Mouse (Mus musculus) hindbrain, embryonic 14.5 days (tissue): Measurements from ENCODE around the gene Auts2. TPM values are rescaled to one million over a fixed set of nuclear protein-coding genes. Genes with fewer than 3 reads are reported as not detected.

ENCODE experiments used
- ATAC-seq: fragments of 200-750 bp; cut with Nextera tagmentation; 2 replicates; pipeline ENCODE4 v1.8.0; 2017; ENCODE audit warnings: moderate number of reproducible peaks, mild to moderate bottlenecking, moderate TSS enrichment, moderate library complexity; ENCODE audit not compliant: low FRiP score
- DNase-seq: peaks from one replicate; pipeline ENCODE4 v3.0.0-alpha.2; 2015; ENCODE audit warnings: low spot score
- H3K27ac ChIP-seq: fragments of 300-500 bp; sonication (generic); 2 replicates; pipeline ENCODE4 v1.5.1; 2014; ENCODE audit warnings: mild to moderate bottlenecking, moderate library complexity
- H3K27me3 ChIP-seq: fragments of 300-500 bp; sonication (generic); 2 replicates; pipeline ENCODE4 v1.6.1; 2014; ENCODE audit warnings: mild to moderate bottlenecking, low read length, mixed read lengths; ENCODE audit not compliant: control insufficient read depth, insufficient read depth
- H3K36me3 ChIP-seq: fragments of 300-500 bp; sonication (generic); replicated peaks from 2 replicates; pipeline ENCODE4 v1.6.1; 2014; ENCODE audit not compliant: control insufficient read depth, insufficient read depth
- H3K4me1 ChIP-seq: fragments of 300-500 bp; sonication (generic); replicated peaks from 2 replicates; pipeline ENCODE4 v1.6.1; 2014; ENCODE audit warnings: antibody characterized with exemption, low read length, mixed read lengths; ENCODE audit not compliant: control insufficient read depth, insufficient read depth
- H3K4me2 ChIP-seq: fragments of 300-500 bp; sonication (generic); replicated peaks from 2 replicates; pipeline ENCODE4 v1.6.1; 2014; ENCODE audit warnings: mild to moderate bottlenecking, moderate library complexity
- H3K4me3 ChIP-seq: fragments of 300-500 bp; sonication (generic); replicated peaks from 2 replicates; pipeline ENCODE4 v1.5.1; 2014; ENCODE audit warnings: mild to moderate bottlenecking, low read length
- H3K9ac ChIP-seq: fragments of 300-500 bp; sonication (generic); 2 replicates; pipeline ENCODE4 v1.6.1; 2014
- H3K9me3 ChIP-seq: fragments of 300-500 bp; sonication (generic); 2 replicates; pipeline ENCODE4 v1.6.1; 2016; ENCODE audit warnings: low read length; ENCODE audit not compliant: control insufficient read depth
- WGBS: fragments of 180-500 bp; shearing (Covaris S2); extraction: QIAGEN DNeasy Blood & Tissue Kit; methylation state at CpG from one replicate; pipeline ENCODE4 v1.1.7; 2014; 5-methylcytosine and 5-hydroxymethylcytosine counted together
- polyA plus RNA-seq: library from polyadenylated mRNA; unstranded; fragments of >200 nt; fragmentation: Nextera tagmentation; extraction: Ambion mirVana; gene quantifications from 2 replicates; pipeline ENCODE4 v1.2.1, GENCODE M21; 2014

The Auts2 gene
- polyA plus RNA-seq, 1 experiment from 2014 or later, result 61.8 TPM

- H3K4me3 ChIP-seq, result no peak overlapping the region
- no peak overlapping the region for H3K4me2 ChIP-seq
- no peaks in the 10 kb centered on the region for H3K4me1 ChIP-seq
- H3K27ac ChIP-seq, result no peak overlapping the region
- no peak for ATAC-seq
- no peaks in the 10 kb centered on the region for H3K9me3 ChIP-seq
- no peaks in the 10 kb centered on the region for H3K36me3 ChIP-seq
- WGBS, result 99% methylated on average over 2 of the region's 2 CpGs
- no peak for DNase-seq
- no peak overlapping the region for H3K9ac ChIP-seq
- H3K27me3 ChIP-seq, result no peaks in the 10 kb centered on the region
These were observed 327.0 kb downstream of the Auts2 start for GRCm38 (mm10) chr5:132216143-132216542.

- H3K27ac ChIP-seq, result no peak overlapping the region
- no peaks in the 10 kb centered on the region for H3K4me1 ChIP-seq
- H3K4me2 ChIP-seq, result no peak overlapping the region
- H3K27me3 ChIP-seq, result no peaks in the 10 kb centered on the region
- ATAC-seq (no peak), DNase-seq (no peak)
- H3K4me3 ChIP-seq, result no peak overlapping the region
- 82% methylated on average over 2 of the region's 2 CpGs for WGBS
- H3K9me3 ChIP-seq, result no peaks in the 10 kb centered on the region
- H3K9ac ChIP-seq, result no peak overlapping the region
- H3K36me3 ChIP-seq, result no peaks in the 10 kb centered on the region
These were observed 330.7 kb downstream of the Auts2 start for GRCm38 (mm10) chr5:132212446-132212845.

GRCm38 (mm10) chr5:132209694-132210093, 333.4 kb downstream of the Auts2 start:
- H3K9me3 ChIP-seq, result no peaks in the 10 kb centered on the region
- no peaks in the 10 kb centered on the region for H3K27me3 ChIP-seq
- ATAC-seq, result no peak
- H3K36me3 ChIP-seq, result no peaks in the 10 kb centered on the region
- no peak overlapping the region for H3K27ac ChIP-seq
- no peak for DNase-seq
- no peak overlapping the region for H3K9ac ChIP-seq
- no peak overlapping the region for H3K4me3 ChIP-seq
- H3K4me1 ChIP-seq, result peaks cover 4% of the 10 kb centered on the region; the same call in 1 of the 2 replicates
- H3K4me2 ChIP-seq, result no peak overlapping the region

GRCm38 (mm10) chr5:132206220-132206619, 336.9 kb downstream of the Auts2 start:
- Histone ChIP-seq H3K9ac (no peak overlapping the region), H3K27ac (no peak overlapping the region), H3K4me3 (no peak overlapping the region), H3K4me1 (peaks cover 26% of the 10 kb centered on the region), H3K9me3 (no peaks in the 10 kb centered on the region), H3K27me3 (no peaks in the 10 kb centered on the region), H3K4me2 (no peak overlapping the region), H3K36me3 (no peaks in the 10 kb centered on the region)
- ATAC-seq (no peak), DNase-seq (no peak)
- WGBS, result 100% methylated on average over 1 of the region's 1 CpGs

GRCm38 (mm10) chr5:132203846-132204245, 339.3 kb downstream of the Auts2 start:
- no peak overlapping the region for H3K9ac ChIP-seq
- H3K9me3 ChIP-seq, result no peaks in the 10 kb centered on the region
- H3K27me3 ChIP-seq, result no peaks in the 10 kb centered on the region
- no peaks in the 10 kb centered on the region for H3K36me3 ChIP-seq
- WGBS, result 48% methylated on average over 11 of the region's 11 CpGs
- peak overlapping the region; percentile 27; the same call in 1 of the 2 replicates for H3K27ac ChIP-seq
- ATAC-seq (no peak), DNase-seq (peak; percentile 54)
- no peak overlapping the region for H3K4me2 ChIP-seq
- H3K4me1 ChIP-seq, result peaks cover 39% of the 10 kb centered on the region
- H3K4me3 ChIP-seq, result no peak overlapping the region

- DNase-seq, result no peak
- Histone ChIP-seq H3K4me3 (no peak overlapping the region), H3K9ac (0 out of 2 replicates have a peak overlapping the region, but pooled peaks have one; percentile 9), H3K36me3 (no peaks in the 10 kb centered on the region), H3K27ac (peak overlapping the region; percentile 5; the same call in 1 of the 2 replicates), H3K4me2 (no peak overlapping the region), H3K27me3 (no peaks in the 10 kb centered on the region), H3K4me1 (peaks cover 39% of the 10 kb centered on the region), H3K9me3 (no peaks in the 10 kb centered on the region)
- WGBS, result 48% methylated on average over 4 of the region's 4 CpGs
- ATAC-seq, result no peak
These were observed 342.0 kb downstream of the Auts2 start for GRCm38 (mm10) chr5:132201077-132201645.

GRCm38 (mm10) chr5:132200595-132200994, 342.5 kb downstream of the Auts2 start:
- no peak overlapping the region for H3K9ac ChIP-seq
- H3K4me1 ChIP-seq, result peaks cover 45% of the 10 kb centered on the region
- H3K4me3 ChIP-seq, result no peak overlapping the region
- no peak overlapping the region for H3K4me2 ChIP-seq
- H3K9me3 ChIP-seq, result no peaks in the 10 kb centered on the region
- no peaks in the 10 kb centered on the region for H3K36me3 ChIP-seq
- 63% methylated on average over 4 of the region's 4 CpGs for WGBS
- no peaks in the 10 kb centered on the region for H3K27me3 ChIP-seq
- ATAC-seq (no peak), DNase-seq (no peak)
- no peak overlapping the region for H3K27ac ChIP-seq

- peaks cover 23% of the 10 kb centered on the region for H3K4me1 ChIP-seq
- peak overlapping the region; percentile 3; the same call in 1 of the 2 replicates for H3K27ac ChIP-seq
- no peaks in the 10 kb centered on the region for H3K36me3 ChIP-seq
- DNase-seq (peak; percentile 50), ATAC-seq (no peak)
- H3K27me3 ChIP-seq, result no peaks in the 10 kb centered on the region
- no peaks in the 10 kb centered on the region for H3K9me3 ChIP-seq
- no peak overlapping the region for H3K9ac ChIP-seq
- 30% methylated on average over 6 of the region's 6 CpGs for WGBS
- H3K4me2 ChIP-seq, result 0 out of 2 replicates have a peak overlapping the region, but pooled peaks have one; percentile 10
- no peak overlapping the region for H3K4me3 ChIP-seq
These were observed 348.1 kb downstream of the Auts2 start for GRCm38 (mm10) chr5:132195048-132195533.

- no peak for DNase-seq
These were observed 353.0 kb downstream of the Auts2 start for GRCm38 (mm10) chr5:132190190-132190589.

More at GRCm38 (mm10) chr5:132190190-132190589, 353.0 kb downstream of the Auts2 start:
- Histone ChIP-seq H3K9me3 (no peaks in the 10 kb centered on the region), H3K27me3 (no peaks in the 10 kb centered on the region), H3K4me3 (no peak overlapping the region), H3K4me1 (peaks cover 31% of the 10 kb centered on the region), H3K4me2 (no peak overlapping the region), H3K36me3 (no peaks in the 10 kb centered on the region), H3K9ac (no peak overlapping the region), H3K27ac (no peak overlapping the region)
- WGBS, result 84% methylated on average over 4 of the region's 4 CpGs
- no peak for ATAC-seq
